Mouse (Mus musculus): ENCODE results near the gene Arhgef11. TPM values are rescaled to one million over a fixed set of nuclear protein-coding genes. Genes with fewer than 3 reads are reported as not detected.

Gene Arhgef11
- total RNA-seq, 2 experiments from 2014 or later: 6.0 to 8.2 TPM

- ATAC-seq (replicated peaks; ENCODE audit: poor library complexity, severe bottlenecking): peak; percentile 71
These were observed 167.8 kb downstream of the Arhgef11 start for GRCm38 (mm10) chr3:87785156-87785555.

DNA sequence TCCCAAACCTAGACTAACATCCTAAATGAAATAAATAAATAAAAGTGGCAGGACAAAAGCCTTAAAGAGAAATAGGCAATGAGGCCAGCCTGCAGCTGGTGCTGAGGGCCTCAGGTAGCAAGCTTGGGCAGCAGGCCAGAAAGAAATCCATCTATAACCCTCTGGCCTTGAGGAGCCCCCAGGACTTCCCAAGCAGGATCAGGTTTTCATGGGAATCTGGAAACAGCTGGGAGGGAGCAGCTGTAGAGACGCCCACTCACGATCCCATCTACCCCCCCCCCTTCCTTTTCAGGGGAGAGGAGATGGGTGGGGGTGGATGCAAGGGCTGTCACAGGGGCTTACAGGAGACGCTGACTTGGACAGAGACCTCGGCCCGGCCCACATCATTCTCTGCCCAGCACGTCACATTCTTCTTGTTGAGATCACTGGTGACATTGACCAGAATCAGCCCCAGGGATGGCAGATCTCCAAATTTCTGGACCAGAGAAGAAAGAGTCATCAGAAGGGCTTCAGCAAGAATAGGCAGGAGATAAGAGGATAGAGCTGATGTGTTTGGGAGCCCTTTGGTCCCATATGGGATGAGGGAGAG is 168.4 kb downstream of the Arhgef11 start:
- no peak for ATAC-seq (replicated peaks; ENCODE audit: poor library complexity, severe bottlenecking)

Other genes with a start within 250 kb of the Arhgef11 start
- gene Fcrl1, start 241.2 kb upstream of the Arhgef11 start, total RNA-seq (2014; fragmentation: Nextera tagmentation): 2.1 and 4.1 TPM in 2 replicates
- 0.69 and 0.82 TPM in 2 replicates for gene Fcrl1, start 241.2 kb upstream of the Arhgef11 start, total RNA-seq (2017)
- gene Fcrl5, start 181.8 kb upstream of the Arhgef11 start, total RNA-seq (2014; fragmentation: Nextera tagmentation): not detected in 2 replicates
- gene Fcrl5, start 181.8 kb upstream of the Arhgef11 start, total RNA-seq (2017): 0.21 TPM in 1 of 2 replicates, not detected in the other
- gene Etv3, start 92.2 kb upstream of the Arhgef11 start, total RNA-seq (2014; fragmentation: Nextera tagmentation): 7.0 and 7.8 TPM in 2 replicates
- gene Etv3, start 92.2 kb upstream of the Arhgef11 start, total RNA-seq (2017): 9.4 and 9.6 TPM in 2 replicates
- not detected in 2 replicates for gene Lrrc71, start 131.1 kb downstream of the Arhgef11 start, total RNA-seq (2014; fragmentation: Nextera tagmentation)
- not detected in 2 replicates for gene Lrrc71, start 131.1 kb downstream of the Arhgef11 start, total RNA-seq (2017)
- not detected in 2 replicates for gene Ntrk1, start 177.6 kb downstream of the Arhgef11 start, total RNA-seq (2014; fragmentation: Nextera tagmentation)
- not detected in 2 replicates for gene Ntrk1, start 177.6 kb downstream of the Arhgef11 start, total RNA-seq (2017)
- gene Insrr, start 179.4 kb downstream of the Arhgef11 start, total RNA-seq (2014; fragmentation: Nextera tagmentation): not detected in 2 replicates
- not detected in 2 replicates for gene Insrr, start 179.4 kb downstream of the Arhgef11 start, total RNA-seq (2017)
- 1.8 and 9.6 TPM in 2 replicates for gene Pear1, start 206.7 kb downstream of the Arhgef11 start, total RNA-seq (2014; fragmentation: Nextera tagmentation)
- 0.57 and 1.0 TPM in 2 replicates for gene Pear1, start 206.7 kb downstream of the Arhgef11 start, total RNA-seq (2017)
- gene Sh2d2a, start 229.2 kb downstream of the Arhgef11 start, total RNA-seq (2014; fragmentation: Nextera tagmentation): not detected in 2 replicates
- gene Sh2d2a, start 229.2 kb downstream of the Arhgef11 start, total RNA-seq (2017): 0.10 TPM in 1 of 2 replicates, not detected in the other